Mouse (Mus musculus) mature B cell (primary cell): ENCODE data around the gene Spin1.
"Not testable (repeated sequence)": the region's sequence is repeated elsewhere in the genome, so short reads cannot be mapped to it uniquely, and the experiment has no call there.

Experiments used
- in situ Hi-C: fragments of 300-500 bp; cut with MboI; formaldehyde crosslinking; loops from 2 replicates; pipeline ENCODE4 v1.14.3; 2019

The Spin1 gene

GRCm38 (mm10) chr13:51095196-51095715 is 5.4 kb upstream of the Spin1 start:
- in situ Hi-C loops, result no loop called here

- in situ Hi-C loops, result no loop called here
Observed at GRCm38 (mm10) chr13:51096644-51097043, 4.0 kb upstream of the Spin1 start.

GRCm38 (mm10) chr13:51099560-51100232 is 984 bp upstream of the Spin1 start:
- in situ Hi-C loops, result loop anchor here (10.0 kb wide), 1 partner anchor 315 kb away; no protein-coding TSS in a partner anchor

GRCm38 (mm10) chr13:51101016-51101776 is 516 bp downstream of the Spin1 start:
- in situ Hi-C loops, result loop anchor here (10.0 kb wide), 1 partner anchor 314 kb away; no protein-coding TSS in a partner anchor

- in situ Hi-C loops, result loop anchor here (10.0 kb wide), 1 partner anchor 313 kb away; no protein-coding TSS in a partner anchor
Observed at GRCm38 (mm10) chr13:51101777-51102132, 1.1 kb downstream of the Spin1 start.

GRCm38 (mm10) chr13:51103111-51103725 is 2.5 kb downstream of the Spin1 start:
- in situ Hi-C loops, result loop anchor here (10.0 kb wide), 1 partner anchor 312 kb away; no protein-coding TSS in a partner anchor

GRCm38 (mm10) chr13:51103861-51104650 is 3.4 kb downstream of the Spin1 start:
- in situ Hi-C loops, result loop anchor here (10.0 kb wide), 1 partner anchor 311 kb away; no protein-coding TSS in a partner anchor

- in situ Hi-C loops, result loop anchor here (10.0 kb wide), 1 partner anchor 309 kb away; no protein-coding TSS in a partner anchor
Observed at GRCm38 (mm10) chr13:51105861-51106655, 5.4 kb downstream of the Spin1 start.

- in situ Hi-C loops, result loop anchor here (10.0 kb wide), 1 partner anchor 308 kb away; no protein-coding TSS in a partner anchor
Observed at GRCm38 (mm10) chr13:51106816-51107215, 6.1 kb downstream of the Spin1 start.

GRCm38 (mm10) chr13:51109517-51109916 is 8.8 kb downstream of the Spin1 start:
- in situ Hi-C loops, result loop anchor here (10.0 kb wide), 1 partner anchor 305 kb away; no protein-coding TSS in a partner anchor

GRCm38 (mm10) chr13:51114398-51114797 is 13.7 kb downstream of the Spin1 start:
- in situ Hi-C loops, result not testable (repeated sequence)

- in situ Hi-C loops, result no loop called here
Observed at GRCm38 (mm10) chr13:51115762-51116161, 15.1 kb downstream of the Spin1 start.

GRCm38 (mm10) chr13:51120734-51121133 is 20.1 kb downstream of the Spin1 start:
- in situ Hi-C loops, result no loop called here

- in situ Hi-C loops, result no loop called here
Observed at GRCm38 (mm10) chr13:51121966-51122365, 21.3 kb downstream of the Spin1 start.

GRCm38 (mm10) chr13:51122771-51123170 is 22.1 kb downstream of the Spin1 start:
- in situ Hi-C loops, result no loop called here

GRCm38 (mm10) chr13:51125357-51125756 is 24.7 kb downstream of the Spin1 start:
- in situ Hi-C loops, result no loop called here

GRCm38 (mm10) chr13:51127906-51128305 is 27.2 kb downstream of the Spin1 start:
- in situ Hi-C loops, result no loop called here

GRCm38 (mm10) chr13:51128417-51128816 is 27.7 kb downstream of the Spin1 start:
- in situ Hi-C loops, result no loop called here

GRCm38 (mm10) chr13:51131179-51131578 is 30.5 kb downstream of the Spin1 start:
- in situ Hi-C loops, result no loop called here

GRCm38 (mm10) chr13:51136315-51136714 is 35.6 kb downstream of the Spin1 start:
- in situ Hi-C loops, result no loop called here
